Mouse (Mus musculus) neural tube, embryonic 11.5 days (tissue): ENCODE data around the gene Fbf1. TPM values are rescaled to one million over a fixed set of nuclear protein-coding genes. Genes with fewer than 3 reads are reported as not detected.
A peak's percentile ranks its signal among the peaks of the same experiment; 100 is the strongest.

Source experiments
- ATAC-seq: fragments of 200-750 bp; cut with Nextera tagmentation; 2 replicates; pipeline ENCODE4 v1.8.0; 2017; ENCODE audit warnings: moderate number of reproducible peaks, mild to moderate bottlenecking, moderate TSS enrichment, moderate library complexity; ENCODE audit not compliant: insufficient read depth, low FRiP score, low TSS enrichment
- DNase-seq: peaks from one replicate; pipeline ENCODE4 v3.0.0-alpha.2; 2015; ENCODE audit warnings: low spot score
- H3K27ac ChIP-seq: fragments of 300-500 bp; sonication (generic); 2 replicates; pipeline ENCODE4 v1.5.1; 2014; ENCODE audit warnings: low read depth, mild to moderate bottlenecking, low read length
- H3K27me3 ChIP-seq: fragments of 300-500 bp; sonication (generic); 2 replicates; pipeline ENCODE4 v1.6.1; 2014; ENCODE audit warnings: mild to moderate bottlenecking, low read length, mixed read lengths; ENCODE audit not compliant: control insufficient read depth, insufficient read depth
- H3K36me3 ChIP-seq: fragments of 300-500 bp; sonication (generic); 2 replicates; pipeline ENCODE4 v1.6.1; 2014; ENCODE audit warnings: mild to moderate bottlenecking, low read length, moderate library complexity, mixed read lengths; ENCODE audit not compliant: control insufficient read depth, insufficient read depth
- H3K4me1 ChIP-seq: fragments of 300-500 bp; sonication (generic); 2 replicates; pipeline ENCODE4 v1.6.1; 2014; ENCODE audit warnings: low read length, mixed read lengths; ENCODE audit not compliant: control insufficient read depth, insufficient read depth
- H3K4me2 ChIP-seq: fragments of 300-500 bp; sonication (generic); 2 replicates; pipeline ENCODE4 v1.6.1; 2014; ENCODE audit warnings: low read depth, mild to moderate bottlenecking, moderate library complexity
- H3K4me3 ChIP-seq: fragments of 300-500 bp; sonication (generic); 2 replicates; pipeline ENCODE4 v1.5.1; 2014; ENCODE audit warnings: low read depth, low read length
- H3K9ac ChIP-seq: fragments of 300-500 bp; sonication (generic); 2 replicates; pipeline ENCODE4 v1.6.1; 2014; ENCODE audit warnings: mild to moderate bottlenecking, low read length
- H3K9me3 ChIP-seq: fragments of 300-500 bp; sonication (generic); 2 replicates; pipeline ENCODE4 v1.6.1; 2016; ENCODE audit warnings: low read length; ENCODE audit not compliant: control insufficient read depth
- WGBS: fragments of 180-500 bp; shearing (Covaris S2); extraction: QIAGEN DNeasy Blood & Tissue Kit; methylation state at CpG from one replicate; pipeline ENCODE4 v1.1.7; 2014; 5-methylcytosine and 5-hydroxymethylcytosine counted together
- polyA plus RNA-seq: library from polyadenylated mRNA; unstranded; fragments of >200 nt; fragmentation: Nextera tagmentation; extraction: Ambion mirVana; gene quantifications from 2 replicates; pipeline ENCODE4 v1.2.1, GENCODE M21; 2014

Gene Fbf1
- polyA plus RNA-seq, 1 experiment from 2014 or later, result 37.0 TPM

DNA sequence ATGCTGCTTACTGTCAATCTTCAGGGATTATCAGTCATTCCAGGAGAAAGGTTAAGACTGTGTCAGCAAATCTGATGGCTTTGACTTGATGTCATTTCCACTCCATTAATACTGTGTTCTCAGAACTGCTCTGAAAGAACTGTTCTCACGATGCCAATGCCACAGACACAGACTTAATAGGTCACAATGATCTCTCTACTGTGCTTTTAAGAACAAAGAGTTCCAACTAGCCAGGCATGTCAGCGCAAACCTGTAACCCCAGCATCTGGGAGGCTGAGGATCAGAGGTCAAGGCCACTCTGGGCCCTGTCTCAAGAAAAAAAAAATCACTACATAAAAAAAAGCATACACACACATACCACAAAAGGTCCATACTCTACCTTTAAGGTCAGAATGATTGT, 4.0 kb upstream of the Fbf1 start:
- Histone ChIP-seq H3K27ac (no peak overlapping the region), H3K36me3 (peaks cover 8% of the 10 kb centered on the region), H3K4me2 (no peak overlapping the region), H3K4me1 (peaks cover 2% of the 10 kb centered on the region; the same call in 1 of the 2 replicates), H3K9me3 (no peaks in the 10 kb centered on the region), H3K4me3 (no peak overlapping the region), H3K27me3 (no peaks in the 10 kb centered on the region), H3K9ac (no peak overlapping the region)
- ATAC-seq (no peak), DNase-seq (no peak)
- 86% methylated on average over 2 of the region's 2 CpGs for WGBS

DNA sequence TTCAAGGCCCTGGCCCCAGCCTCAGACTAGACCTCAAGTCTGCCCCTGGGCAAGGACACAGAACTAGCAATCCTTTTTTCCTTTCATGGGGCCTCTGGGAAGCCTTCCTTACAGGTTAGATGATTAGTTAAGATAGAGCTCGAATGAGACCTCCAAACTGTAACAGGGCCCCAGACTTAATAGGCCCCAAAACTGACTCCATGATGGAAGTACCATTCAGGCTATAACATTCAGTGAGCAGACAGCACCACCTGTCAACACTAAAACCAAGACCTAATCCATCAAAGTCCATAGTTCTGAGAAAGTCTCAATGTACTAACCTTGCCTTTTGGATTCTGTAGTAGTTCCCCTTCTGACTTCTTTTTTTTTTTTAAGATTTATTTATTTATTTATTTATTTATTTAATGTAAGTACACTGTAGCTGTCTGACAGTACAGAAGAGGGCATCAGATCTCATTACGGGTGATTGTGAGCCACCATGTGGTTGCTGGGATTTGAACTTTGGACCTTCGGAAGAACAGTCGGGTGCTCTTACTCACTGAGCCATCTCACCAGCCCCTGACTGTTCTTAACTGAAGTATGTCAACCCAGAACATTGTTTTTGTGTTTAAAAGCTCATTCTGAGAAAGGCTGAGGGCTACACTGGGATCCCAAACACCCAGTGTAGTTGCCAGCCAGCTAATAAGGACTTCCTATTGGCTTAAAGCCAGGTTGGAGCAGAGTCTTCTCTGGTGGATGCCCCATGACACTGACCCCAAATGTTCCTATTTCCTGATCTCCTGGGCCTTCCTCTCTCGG, 2.2 kb upstream of the Fbf1 start:
- peaks cover 8% of the 10 kb centered on the region for H3K36me3 ChIP-seq
- no peaks in the 10 kb centered on the region for H3K9me3 ChIP-seq
- 90% methylated on average over 5 of the region's 5 CpGs for WGBS
- no peak for ATAC-seq
- no peak overlapping the region for H3K4me3 ChIP-seq
- peaks cover 8% of the 10 kb centered on the region; the same call in 1 of the 2 replicates for H3K4me1 ChIP-seq
- no peaks in the 10 kb centered on the region for H3K27me3 ChIP-seq
- no peak overlapping the region for H3K27ac ChIP-seq
- DNase-seq, result no peak
- H3K4me2 ChIP-seq, result no peak overlapping the region
- H3K9ac ChIP-seq, result no peak overlapping the region

GRCm38 (mm10) chr11:116169214-116169613, 1.2 kb upstream of the Fbf1 start:
- ATAC-seq (no peak), DNase-seq (no peak)
- 92% methylated on average over 3 of the region's 3 CpGs for WGBS
- Histone ChIP-seq H3K4me2 (no peak overlapping the region), H3K9me3 (no peaks in the 10 kb centered on the region), H3K36me3 (peaks cover 3% of the 10 kb centered on the region; the same call in 1 of the 2 replicates), H3K4me3 (no peak overlapping the region), H3K4me1 (peaks cover 8% of the 10 kb centered on the region; the same call in 1 of the 2 replicates), H3K27ac (no peak overlapping the region), H3K27me3 (no peaks in the 10 kb centered on the region), H3K9ac (no peak overlapping the region)

GRCm38 (mm10) chr11:116167232-116167631, 734 bp downstream of the Fbf1 start:
- Histone ChIP-seq H3K4me1 (peaks cover 10% of the 10 kb centered on the region), H3K4me2 (peak overlapping the region; percentile 84), H3K27me3 (no peaks in the 10 kb centered on the region), H3K27ac (peak overlapping the region; percentile 87), H3K9me3 (no peaks in the 10 kb centered on the region), H3K9ac (peak overlapping the region; percentile 89), H3K4me3 (peak overlapping the region; percentile 80), H3K36me3 (no peaks in the 10 kb centered on the region)
- DNase-seq (peak; percentile 15), ATAC-seq (no peak)
- WGBS, result 15% methylated on average over 6 of the region's 6 CpGs

DNA sequence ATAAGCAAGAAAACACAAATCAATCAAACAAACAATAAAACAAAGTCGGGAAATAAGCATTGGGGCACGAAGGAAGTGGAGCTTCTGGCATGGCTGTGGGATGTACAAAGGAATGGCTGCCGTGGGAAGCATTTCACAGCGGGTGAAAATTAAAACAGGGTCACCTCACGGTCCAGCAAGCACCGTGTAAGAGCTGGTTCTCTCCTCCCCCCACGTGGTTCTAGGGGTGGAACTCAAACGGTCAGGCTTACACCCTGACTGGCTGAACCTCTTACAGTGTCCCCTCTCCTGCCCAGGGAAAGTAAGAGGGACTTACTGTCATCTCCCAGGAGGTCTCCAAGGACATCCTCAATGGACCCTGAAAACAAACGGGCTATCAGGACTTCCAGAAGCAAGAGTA, 5.0 kb downstream of the Fbf1 start:
- peaks cover 2% of the 10 kb centered on the region; the same call in 1 of the 2 replicates for H3K36me3 ChIP-seq
- no peak overlapping the region for H3K27ac ChIP-seq
- no peak overlapping the region; the same call in 1 of the 2 replicates for H3K9ac ChIP-seq
- peaks cover 10% of the 10 kb centered on the region for H3K4me1 ChIP-seq
- DNase-seq (peak; percentile 41), ATAC-seq (peak; percentile 76; the same call in 1 of the 2 replicates)
- no peak overlapping the region for H3K4me2 ChIP-seq
- no peaks in the 10 kb centered on the region for H3K27me3 ChIP-seq
- 28% methylated on average over 9 of the region's 9 CpGs for WGBS
- H3K4me3 ChIP-seq, result no peak overlapping the region
- H3K9me3 ChIP-seq, result no peaks in the 10 kb centered on the region

GRCm38 (mm10) chr11:116162146-116162545, 5.8 kb downstream of the Fbf1 start:
- Histone ChIP-seq H3K27me3 (no peaks in the 10 kb centered on the region), H3K4me1 (peaks cover 10% of the 10 kb centered on the region), H3K9me3 (no peaks in the 10 kb centered on the region), H3K9ac (no peak overlapping the region), H3K4me2 (no peak overlapping the region), H3K27ac (no peak overlapping the region), H3K4me3 (no peak overlapping the region), H3K36me3 (peaks cover 2% of the 10 kb centered on the region; the same call in 1 of the 2 replicates)
- ATAC-seq (no peak), DNase-seq (no peak)
- WGBS, result 74% methylated on average over 10 of the region's 10 CpGs

GRCm38 (mm10) chr11:116161312-116161711, 6.7 kb downstream of the Fbf1 start:
- WGBS, result 72% methylated on average over 12 of the region's 12 CpGs
- Histone ChIP-seq H3K4me2 (no peak overlapping the region), H3K9me3 (no peaks in the 10 kb centered on the region), H3K27me3 (no peaks in the 10 kb centered on the region), H3K27ac (no peak overlapping the region), H3K4me3 (no peak overlapping the region), H3K4me1 (peaks cover 3% of the 10 kb centered on the region), H3K36me3 (peaks cover 2% of the 10 kb centered on the region; the same call in 1 of the 2 replicates), H3K9ac (no peak overlapping the region)
- ATAC-seq (no peak), DNase-seq (no peak)

- 91% methylated on average over 2 of the region's 2 CpGs for WGBS
- no peak overlapping the region for H3K4me3 ChIP-seq
- DNase-seq, result no peak
- no peaks in the 10 kb centered on the region for H3K9me3 ChIP-seq
- H3K27ac ChIP-seq, result no peak overlapping the region
- H3K4me1 ChIP-seq, result no peaks in the 10 kb centered on the region
- no peak overlapping the region for H3K4me2 ChIP-seq
- peaks cover 55% of the 10 kb centered on the region for H3K36me3 ChIP-seq
- no peak for ATAC-seq
- no peaks in the 10 kb centered on the region for H3K27me3 ChIP-seq
- no peak overlapping the region for H3K9ac ChIP-seq
Measured at GRCm38 (mm10) chr11:116150960-116151359, 17.0 kb downstream of the Fbf1 start.

- WGBS, result 88% methylated on average over 6 of the region's 6 CpGs
- Histone ChIP-seq H3K9ac (no peak overlapping the region), H3K4me2 (no peak overlapping the region), H3K9me3 (no peaks in the 10 kb centered on the region), H3K36me3 (peaks cover 54% of the 10 kb centered on the region), H3K27me3 (no peaks in the 10 kb centered on the region), H3K27ac (no peak overlapping the region), H3K4me1 (no peaks in the 10 kb centered on the region), H3K4me3 (no peak overlapping the region)
- ATAC-seq, result no peak
- DNase-seq, result no peak
Measured at GRCm38 (mm10) chr11:116149341-116149740, 18.6 kb downstream of the Fbf1 start.
